Mouse (Mus musculus) G1E (cell line): ENCODE measurements at regions not wholly inside any gene's neighbourhood (a gene's known extent, or its start where the extent isn't known, plus 50 kb on each side); places are given as distances from the start of the nearest gene placed in this dataset.

Experiments used
- CTCF ChIP-seq: IDR thresholded peaks from 2 replicates; pipeline ENCODE4 v1.5.1; 2012; ENCODE audit warnings: low read depth, low read length, inconsistent platforms, mixed read lengths
- GATA1 ChIP-seq: IDR thresholded peaks from 2 replicates; pipeline ENCODE4 v1.6.1; 2012; ENCODE audit warnings: borderline replicate concordance, low read length, inconsistent platforms, mixed read lengths
- GATA2 ChIP-seq: IDR thresholded peaks from 2 replicates; pipeline ENCODE4 v1.6.1; 2012; ENCODE audit warnings: low read depth, low read length, inconsistent platforms, borderline replicate concordance
- POLR2AphosphoS5 ChIP-seq: IDR thresholded peaks from 2 replicates; pipeline ENCODE4 v1.6.1; 2012; ENCODE audit warnings: low read depth, low read length, inconsistent platforms; ENCODE audit not compliant: insufficient replicate concordance
- TAL1 ChIP-seq: conservative IDR thresholded peaks from 2 replicates; pipeline ENCODE4 v1.6.1; 2012; ENCODE audit warnings: low read depth, low read length, inconsistent platforms, mixed read lengths

DNA sequence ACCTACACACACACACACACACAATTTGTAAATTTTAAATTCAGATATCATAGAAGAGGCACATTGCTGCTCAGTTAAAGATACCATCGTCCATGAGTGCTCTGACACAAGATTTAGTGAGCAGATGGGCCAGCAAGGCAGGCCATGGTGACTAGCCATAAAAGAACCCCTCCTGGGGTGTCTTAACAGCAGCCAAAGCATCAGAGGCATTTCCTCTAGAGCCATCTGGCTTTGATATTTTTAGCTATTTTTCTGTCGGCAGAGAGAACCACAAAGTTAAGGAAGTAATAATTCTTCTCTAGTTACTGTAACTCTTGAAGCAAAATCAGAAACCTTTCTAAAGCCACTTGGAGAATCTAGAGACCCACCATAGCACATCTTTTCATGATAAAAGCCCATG lies 204.5 kb upstream of the Plscr5 start:
- TF ChIP-seq CTCF (no peak), GATA2 (no peak), TAL1 (no peak), POLR2AphosphoS5 (no peak), GATA1 (no peak)
